Mouse (Mus musculus) CH12.LX (cell line): ENCODE measurements around the gene Sh2b2. TPM values are rescaled to one million over a fixed set of nuclear protein-coding genes. Genes with fewer than 3 reads are reported as not detected.

Experiments used
- DNase-seq: peaks from one replicate; pipeline ENCODE4 v3.0.0-alpha.2; 2013; ENCODE audit errors: extremely low read depth
- H3K27ac ChIP-seq: 2 replicates; pipeline ENCODE4 v1.5.1; 2012; ENCODE audit warnings: low read depth, mild to moderate bottlenecking, control low read depth, moderate library complexity; ENCODE audit not compliant: insufficient read depth
- H3K27me3 ChIP-seq: replicated peaks from 2 replicates; pipeline ENCODE3; 2012; ENCODE audit warnings: inconsistent platforms
- H3K36me3 ChIP-seq, 2 experiments: replicated peaks in 1 of 2; 2 replicates each; pipeline versions ENCODE3 to v1.6.1; 2012; ENCODE audit warnings: inconsistent platforms in 1 of 2, low read length in 1 of 2, mild to moderate bottlenecking in 1 of 2, mixed read lengths in 1 of 2, moderate library complexity in 1 of 2; ENCODE audit not compliant: control insufficient read depth in 1 of 2, insufficient read depth in 1 of 2
- H3K4me1 ChIP-seq, 2 experiments: 2 replicates each; pipeline ENCODE4 v1.6.1; 2012; ENCODE audit warnings: inconsistent platforms in 1 of 2, moderate library complexity in 1 of 2; ENCODE audit not compliant: insufficient read depth in 2 of 2, control insufficient read depth in 1 of 2
- H3K4me2 ChIP-seq: 2 replicates; pipeline ENCODE4 v1.6.1; 2012; ENCODE audit warnings: low read depth, mild to moderate bottlenecking, control low read depth; ENCODE audit not compliant: poor library complexity, insufficient read depth, severe bottlenecking
- H3K4me3 ChIP-seq, 3 experiments: fragments of 150-350 bp in 1 of 3; sonication (generic) in 1 of 3; replicated peaks in 1 of 3; 2 replicates each; pipeline versions ENCODE3 to v1.5.1; 2011 to 2012; ENCODE audit warnings: low read depth in 2 of 3, low read length in 2 of 3, mild to moderate bottlenecking in 2 of 3, moderate library complexity in 2 of 3, control low read depth in 1 of 3, improper control_type of control experiment in 1 of 3, inconsistent platforms in 1 of 3, mixed read lengths in 1 of 3; ENCODE audit not compliant: poor library complexity in 1 of 3
- H3K79me2 ChIP-seq: replicated peaks from 2 replicates; pipeline ENCODE4 v1.6.1; 2012; ENCODE audit warnings: mild to moderate bottlenecking, moderate library complexity; ENCODE audit not compliant: control insufficient read depth, poor library complexity, insufficient read depth, severe bottlenecking; ENCODE audit errors: extremely low read depth
- H3K9ac ChIP-seq: 2 replicates; pipeline ENCODE4 v1.6.1; 2012; ENCODE audit warnings: low read depth, mild to moderate bottlenecking, control low read depth, moderate library complexity; ENCODE audit not compliant: insufficient read depth
- H3K9me3 ChIP-seq: replicated peaks from 2 replicates; pipeline ENCODE3; 2012; ENCODE audit warnings: low read length, inconsistent platforms, mixed read lengths
- BHLHE40 ChIP-seq: IDR thresholded peaks from 2 replicates; pipeline ENCODE4 v1.6.1; 2011; ENCODE audit warnings: mild to moderate bottlenecking, low read depth, low read length, improper control_type of control experiment
- CHD2 ChIP-seq: IDR thresholded peaks from 2 replicates; pipeline ENCODE4 v1.6.1; 2011; ENCODE audit warnings: low read length, improper control_type of control experiment
- E2F4 ChIP-seq: IDR thresholded peaks from 2 replicates; pipeline ENCODE4 v1.6.1; 2011; ENCODE audit warnings: low read depth, low read length, improper control_type of control experiment; ENCODE audit not compliant: insufficient replicate concordance
- ELF1 ChIP-seq: IDR thresholded peaks from 2 replicates; pipeline ENCODE4 v1.6.1; 2014; ENCODE audit warnings: low read depth, mild to moderate bottlenecking, inconsistent platforms, low read length, improper control_type of control experiment
- ETS1 ChIP-seq: conservative IDR thresholded peaks from 2 replicates; pipeline ENCODE4 v1.6.1; 2012; ENCODE audit warnings: low read depth, mild to moderate bottlenecking, inconsistent platforms, low read length, improper control_type of control experiment, moderate library complexity
- GABPA ChIP-seq: IDR thresholded peaks from 2 replicates; pipeline ENCODE4 v1.6.1; 2012; ENCODE audit warnings: low read depth, low read length, improper control_type of control experiment, inconsistent platforms; ENCODE audit not compliant: insufficient replicate concordance
- HCFC1 ChIP-seq: IDR thresholded peaks from 2 replicates; pipeline ENCODE4 v1.6.1; 2012; ENCODE audit warnings: low read depth, mild to moderate bottlenecking, inconsistent platforms, low read length, improper control_type of control experiment
- JUN ChIP-seq: IDR thresholded peaks from 2 replicates; pipeline ENCODE4 v1.6.1; 2011; ENCODE audit warnings: low read depth, mild to moderate bottlenecking, low read length, improper control_type of control experiment, moderate library complexity; ENCODE audit not compliant: insufficient read depth
- JUND ChIP-seq: conservative IDR thresholded peaks from 2 replicates; pipeline ENCODE4 v1.6.1; 2011; ENCODE audit warnings: low read depth, low read length, improper control_type of control experiment
- MAFK ChIP-seq: IDR thresholded peaks from 2 replicates; pipeline ENCODE4 v1.6.1; 2011; ENCODE audit warnings: low read length, improper control_type of control experiment; ENCODE audit not compliant: insufficient replicate concordance
- MAX ChIP-seq: IDR thresholded peaks from 2 replicates; pipeline ENCODE4 v1.6.1; 2011; ENCODE audit warnings: low read length, improper control_type of control experiment
- MAZ ChIP-seq: IDR thresholded peaks from 2 replicates; pipeline ENCODE4 v1.6.1; 2012; ENCODE audit warnings: low read depth, mild to moderate bottlenecking, inconsistent platforms, low read length, improper control_type of control experiment, moderate library complexity
- MEF2A ChIP-seq: IDR thresholded peaks from 2 replicates; pipeline ENCODE4 v1.6.1; 2014; ENCODE audit warnings: low read depth, mild to moderate bottlenecking, inconsistent platforms, low read length, improper control_type of control experiment, borderline replicate concordance
- MXI1 ChIP-seq: IDR thresholded peaks from 2 replicates; pipeline ENCODE4 v1.6.1; 2011; ENCODE audit warnings: mild to moderate bottlenecking, low read depth, low read length, improper control_type of control experiment
- NELFE ChIP-seq: IDR thresholded peaks from 2 replicates; pipeline ENCODE4 v1.6.1; 2011; ENCODE audit warnings: low read depth, low read length, improper control_type of control experiment
- NRF1 ChIP-seq: IDR thresholded peaks from 2 replicates; pipeline ENCODE4 v1.6.1; 2014; ENCODE audit warnings: low read depth, mild to moderate bottlenecking, inconsistent platforms, low read length, improper control_type of control experiment, moderate library complexity
- PAX5 ChIP-seq: IDR thresholded peaks from 2 replicates; pipeline ENCODE4 v1.6.1; 2012; ENCODE audit warnings: low read length, inconsistent platforms, mixed read lengths
- POLR2A ChIP-seq: IDR thresholded peaks from 2 replicates; pipeline ENCODE4 v1.6.1; 2011; ENCODE audit warnings: low read depth, mild to moderate bottlenecking, improper control_type of control experiment, low read length
- POLR2AphosphoS2 ChIP-seq: IDR thresholded peaks from 2 replicates; pipeline ENCODE4 v1.6.1; 2011; ENCODE audit warnings: low read depth, low read length, improper control_type of control experiment
- RAD21 ChIP-seq: IDR thresholded peaks from 2 replicates; pipeline ENCODE4 v1.6.1; 2011; ENCODE audit warnings: low read depth, mild to moderate bottlenecking, low read length, improper control_type of control experiment, moderate library complexity
- TCF12 ChIP-seq: IDR thresholded peaks from 2 replicates; pipeline ENCODE4 v1.6.1; 2014; ENCODE audit warnings: low read depth, mild to moderate bottlenecking, inconsistent platforms, low read length, improper control_type of control experiment
- UBTF ChIP-seq: IDR thresholded peaks from 2 replicates; pipeline ENCODE4 v1.6.1; 2012; ENCODE audit warnings: low read depth, mild to moderate bottlenecking, inconsistent platforms, low read length, improper control_type of control experiment, moderate library complexity
- USF1 ChIP-seq: IDR thresholded peaks from 2 replicates; pipeline ENCODE4 v1.6.1; 2014; ENCODE audit warnings: low read depth, mild to moderate bottlenecking, inconsistent platforms, low read length, improper control_type of control experiment
- ZC3H11A ChIP-seq: IDR thresholded peaks from 2 replicates; pipeline ENCODE4 v1.6.1; 2012; ENCODE audit warnings: low read depth, mild to moderate bottlenecking, inconsistent platforms, low read length, improper control_type of control experiment
- ZMIZ1 ChIP-seq: IDR thresholded peaks from 2 replicates; pipeline ENCODE4 v1.6.1; 2012; ENCODE audit warnings: low read depth, mild to moderate bottlenecking, inconsistent platforms, low read length, improper control_type of control experiment
- ZNF384 ChIP-seq: IDR thresholded peaks from 2 replicates; pipeline ENCODE4 v1.6.1; 2012; ENCODE audit warnings: low read depth, low read length, improper control_type of control experiment, inconsistent platforms
- dilution Hi-C: fragments of 300-500 bp; cut with MboI; formaldehyde crosslinking; loops from 2 replicates; pipeline ENCODE4 v1.14.3; 2020; ENCODE audit warnings: low sequenced_read_pairs; ENCODE audit not compliant: extremely low pct_unique_long_range_greater_than_20kb, extremely low pct_ligation_motif_present
- in situ Hi-C: fragments of 300-500 bp; cut with MboI; formaldehyde crosslinking; loops from 3 replicates; pipeline ENCODE4 v1.14.3; 2019; ENCODE audit warnings: low sequenced_read_pairs, low pct_ligation_motif_present, low pct_unique_long_range_greater_than_20kb, mixed read lengths
- polyA plus RNA-seq: library from polyadenylated mRNA; unstranded; fragments of >175 nt; gene quantifications from 2 replicates; pipeline ENCODE4 v1.2.1, GENCODE M21; 2012; ENCODE audit warnings: low read depth; ENCODE audit not compliant: insufficient read length
- total RNA-seq, 2 experiments: library from RNA; depleted of rRNA; stranded (reverse); fragments of 300-350 nt in 1 of 2; fragments of >200 nt in 1 of 2; gene quantifications; 2 replicates each; pipeline ENCODE4 v1.2.3; 2012 to 2014

Gene Sh2b2
- total and polyA plus RNA-seq, 3 experiments: 8.5 to 27.8 (median 17.9) TPM

DNA sequence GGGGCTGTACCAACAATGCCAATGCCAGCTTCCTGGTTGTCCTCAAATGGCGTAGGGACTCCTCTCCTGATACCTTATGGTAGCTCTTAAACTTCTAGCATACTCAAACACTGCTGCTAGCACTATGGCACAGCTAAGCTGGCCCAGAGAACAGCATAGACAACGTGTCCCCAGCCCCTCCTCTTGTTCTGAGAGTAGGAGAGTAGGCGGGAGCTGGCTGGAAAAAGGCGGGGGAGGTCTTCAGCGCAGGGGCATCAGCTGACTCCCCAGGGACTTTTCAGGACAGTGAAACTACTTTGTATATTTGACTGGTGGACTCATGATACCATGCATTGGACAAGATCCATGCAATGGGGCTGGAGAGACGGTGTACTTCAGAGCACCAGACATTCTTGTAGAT is 64.3 kb downstream of the Sh2b2 start:
- Histone ChIP-seq H3K9ac (no peak overlapping the region), H3K9me3 (no peaks in the 10 kb centered on the region), H3K4me1 (peaks cover 6 to 8% of the 10 kb centered on the region in 2 experiments; a peak in 3 of 4 replicates), H3K4me3 (no peak overlapping the region), H3K79me2 (no peaks in the 10 kb centered on the region), H3K27ac (no peak overlapping the region), H3K36me3 (peaks cover 72 to 95% of the 10 kb centered on the region in 2 experiments), H3K27me3 (no peaks in the 10 kb centered on the region), H3K4me2 (no peak overlapping the region)
- no peak for DNase-seq
- TF ChIP-seq JUN: no peak
- no peak for TF ChIP-seq TCF12
- TF ChIP-seq HCFC1: no peak
- no peak for TF ChIP-seq NELFE
- TF ChIP-seq POLR2AphosphoS2: no peak
- no peak for TF ChIP-seq MXI1
- TF ChIP-seq JUND: no peak
- no peak for TF ChIP-seq UBTF
- no peak for TF ChIP-seq GABPA
- TF ChIP-seq ZNF384: no peak
- no peak for TF ChIP-seq MAZ
- TF ChIP-seq ELF1: no peak
- TF ChIP-seq E2F4: no peak
- TF ChIP-seq POLR2A: no peak
- no peak for TF ChIP-seq MAX
- TF ChIP-seq MAFK: no peak
- TF ChIP-seq PAX5: no peak
- no peak for TF ChIP-seq NRF1
- TF ChIP-seq ZC3H11A: no peak
- no peak for TF ChIP-seq RAD21
- dilution Hi-C loops: no loop called here
- in situ Hi-C loops: no loop called here

DNA sequence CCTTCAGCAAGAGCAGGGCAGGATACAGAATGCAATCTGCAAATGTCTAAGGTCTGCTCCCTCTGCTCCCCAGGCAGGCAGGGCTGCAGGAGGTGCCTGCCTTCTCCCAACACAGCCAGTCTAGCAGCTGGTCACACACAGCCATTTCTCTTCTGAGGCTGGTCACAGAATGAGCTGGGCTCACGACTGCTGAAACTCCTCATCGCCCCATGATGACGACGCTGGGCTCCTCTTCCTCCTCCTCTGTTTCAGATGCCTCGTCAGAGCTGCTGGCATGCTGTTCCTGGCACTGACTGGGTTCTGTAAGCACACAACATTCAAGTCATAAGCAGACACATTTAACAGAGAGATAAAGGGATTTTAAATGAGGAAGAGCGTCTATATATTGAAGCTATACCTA is 65.2 kb downstream of the Sh2b2 start:
- in situ Hi-C loops (no loop called here), dilution Hi-C loops (no loop called here)
- no peak for DNase-seq
- no peak overlapping the region for H3K27ac ChIP-seq
- H3K27me3 ChIP-seq: no peaks in the 10 kb centered on the region
- peaks cover 6 to 8% of the 10 kb centered on the region in 2 experiments; a peak in 3 of 4 replicates for H3K4me1 ChIP-seq
- no peak overlapping the region for H3K4me3 ChIP-seq
- no peak for TF ChIP-seq CHD2
- no peak for TF ChIP-seq BHLHE40
- TF ChIP-seq USF1: no peak
- no peak for TF ChIP-seq UBTF
- TF ChIP-seq PAX5: no peak
- no peak for TF ChIP-seq NELFE
- no peak for TF ChIP-seq POLR2AphosphoS2
- no peak for TF ChIP-seq ETS1
- TF ChIP-seq MEF2A: no peak
- TF ChIP-seq ZMIZ1: no peak
- no peak for TF ChIP-seq MAZ
- TF ChIP-seq JUND: no peak
- H3K9me3 ChIP-seq: no peaks in the 10 kb centered on the region
- H3K36me3 ChIP-seq: peaks cover 68 to 91% of the 10 kb centered on the region in 2 experiments
- no peak overlapping the region for H3K4me2 ChIP-seq
- no peaks in the 10 kb centered on the region for H3K79me2 ChIP-seq
- no peak overlapping the region for H3K9ac ChIP-seq
